Mouse (Mus musculus) cerebellum, postnatal 25 days (tissue): ENCODE measurements at regions not wholly inside any gene's neighbourhood (a gene's known extent, or its start where the extent isn't known, plus 50 kb on each side); places are given as distances from the start of the nearest gene placed in this dataset.
"Not testable (repeated sequence)": the region's sequence is repeated elsewhere in the genome, so short reads cannot be mapped to it uniquely, and the experiment has no call there.

Source experiments
- DNase-seq, 2 experiments: peaks; one replicate each; pipeline ENCODE4 v3.0.0; 2021; ENCODE audit warnings: mixed read lengths in 2 of 2

- DNase-seq = peak; percentile 59 to 77
These were observed 124.0 kb downstream of the Akain1 start for GRCm38 (mm10) chr17:69563165-69563564.

GRCm38 (mm10) chr17:69571070-69571669 is 132.0 kb downstream of the Akain1 start:
- DNase-seq = not testable (repeated sequence)

GRCm38 (mm10) chr17:69590553-69590952 is 151.4 kb downstream of the Akain1 start:
- DNase-seq = no peak

- no peak for DNase-seq
These were observed 158.7 kb downstream of the Akain1 start for GRCm38 (mm10) chr17:69597773-69598295.

- peak; percentile 26 to 43 for DNase-seq
These were observed 159.3 kb downstream of the Akain1 start for GRCm38 (mm10) chr17:69598461-69598860.

GRCm38 (mm10) chr17:69603596-69603995 is 164.5 kb downstream of the Akain1 start:
- DNase-seq = peak; percentile 32 to 59

GRCm38 (mm10) chr17:69604698-69605097 is 165.6 kb downstream of the Akain1 start:
- DNase-seq = peak; percentile 65 to 77

GRCm38 (mm10) chr17:69605458-69605857 is 166.3 kb downstream of the Akain1 start:
- DNase-seq = no peak

GRCm38 (mm10) chr17:69631411-69631810 is 192.3 kb downstream of the Akain1 start:
- DNase-seq = no peak

GRCm38 (mm10) chr17:69650496-69650895 is 211.4 kb downstream of the Akain1 start:
- not testable (repeated sequence) for DNase-seq

GRCm38 (mm10) chr17:69654586-69654985 is 215.5 kb downstream of the Akain1 start:
- DNase-seq = peak in 1 of 2 experiments; percentile 45

GRCm38 (mm10) chr17:69672530-69672929 is 233.4 kb downstream of the Akain1 start:
- DNase-seq = peak; percentile 98

GRCm38 (mm10) chr17:69683091-69683490 is 244.0 kb downstream of the Akain1 start:
- DNase-seq = no peak

GRCm38 (mm10) chr17:69685625-69686257 is 246.6 kb downstream of the Akain1 start:
- DNase-seq = no peak

GRCm38 (mm10) chr17:69686383-69686782 is 247.3 kb downstream of the Akain1 start:
- no peak for DNase-seq

- DNase-seq = peak; percentile 46 to 48
These were observed 256.2 kb downstream of the Akain1 start for GRCm38 (mm10) chr17:69695341-69695740.

GRCm38 (mm10) chr17:69727325-69727724 is 241.5 kb upstream of the Dlgap1 start:
- no peak for DNase-seq

- DNase-seq = no peak
These were observed 235.9 kb upstream of the Dlgap1 start for GRCm38 (mm10) chr17:69732981-69733380.

- DNase-seq = no peak
These were observed 232.3 kb upstream of the Dlgap1 start for GRCm38 (mm10) chr17:69736379-69737096.

- peak; percentile 25 for DNase-seq
These were observed 199.9 kb upstream of the Dlgap1 start for GRCm38 (mm10) chr17:69769002-69769421.

- peak; percentile 12 to 14 for DNase-seq
These were observed 198.8 kb upstream of the Dlgap1 start for GRCm38 (mm10) chr17:69770046-69770445.

- DNase-seq = no peak
These were observed 187.7 kb upstream of the Dlgap1 start for GRCm38 (mm10) chr17:69781201-69781600.

- DNase-seq = no peak
These were observed 181.9 kb upstream of the Dlgap1 start for GRCm38 (mm10) chr17:69786985-69787384.

- no peak for DNase-seq
These were observed 147.4 kb upstream of the Dlgap1 start for GRCm38 (mm10) chr17:69821473-69821872.
